Mouse (Mus musculus): Measurements from ENCODE around the gene Tmem104. TPM values are rescaled to one million over a fixed set of nuclear protein-coding genes. Genes with fewer than 3 reads are reported as not detected.

Tmem104 gene
- polyA plus RNA-seq, 1 experiment = 15.5 TPM

GRCm38 (mm10) chr11:115271052-115271451 is 83.8 kb downstream of the Tmem104 start:
- Histone ChIP-seq H3K4me3 (no peak overlapping the region), H3ac (ENCODE audit: control insufficient read depth, insufficient read length) (no peak overlapping the region), H3K27me3 (ENCODE audit: control insufficient read depth, insufficient read depth, insufficient read length) (peaks cover 14% of the 10 kb centered on the region), H3K79me2 (ENCODE audit: control insufficient read depth, insufficient read depth) (no peaks in the 10 kb centered on the region), H3K4me2 (ENCODE audit: low read depth) (no peak overlapping the region), H3K36me3 (ENCODE audit: control insufficient read depth, insufficient read depth) (no peaks in the 10 kb centered on the region)
- TF ChIP-seq SRF (IDR thresholded peaks at IDR 0.05; ENCODE audit: control insufficient read depth, insufficient read length, low read depth) (no peak), E2F4 (IDR thresholded peaks at IDR 0.05; ENCODE audit: insufficient read depth) (no peak), TCF12 (IDR thresholded peaks at IDR 0.05; ENCODE audit: insufficient read depth, poor library complexity, severe bottlenecking) (no peak), REST (IDR thresholded peaks at IDR 0.05; ENCODE audit: insufficient read depth, insufficient read length) (no peak)

- Histone ChIP-seq H3K27me3 (ENCODE audit: control insufficient read depth, insufficient read depth, insufficient read length) (peaks cover 10% of the 10 kb centered on the region), H3K79me2 (ENCODE audit: control insufficient read depth, insufficient read depth) (no peaks in the 10 kb centered on the region)
- no peak for TF ChIP-seq TCF3 (IDR thresholded peaks at IDR 0.05; ENCODE audit: insufficient read length, low read depth)
- TF ChIP-seq CEBPB (IDR thresholded peaks at IDR 0.05; ENCODE audit: insufficient read depth, poor library complexity, severe bottlenecking) = no peak
- TF ChIP-seq REST (IDR thresholded peaks at IDR 0.05; ENCODE audit: insufficient read depth, insufficient read length) = no peak
- TF ChIP-seq E2F4 (IDR thresholded peaks at IDR 0.05; ENCODE audit: insufficient read depth) = no peak
- TF ChIP-seq MYOD1 (IDR thresholded peaks at IDR 0.05; ENCODE audit: control insufficient read depth in 1 of 3, insufficient read length in 2 of 3, low read depth in 2 of 3) = no peak
- TF ChIP-seq MAX (IDR thresholded peaks at IDR 0.05; ENCODE audit: low read depth) = no peak
- TF ChIP-seq MYOG (IDR thresholded peaks at IDR 0.05; ENCODE audit: control insufficient read depth in 1 of 3, insufficient read depth in 1 of 3, insufficient read length in 2 of 3, low read depth in 2 of 3) = no peak
- no peak for TF ChIP-seq POLR2AphosphoS2 (IDR thresholded peaks at IDR 0.05; ENCODE audit: insufficient read length, low read depth)
These were observed 84.2 kb downstream of the Tmem104 start for GRCm38 (mm10) chr11:115271481-115271880.

GRCm38 (mm10) chr11:115272894-115273498 is 85.7 kb downstream of the Tmem104 start:
- Histone ChIP-seq H3ac (ENCODE audit: control insufficient read depth, insufficient read length) (no peak overlapping the region), H3K79me2 (ENCODE audit: control insufficient read depth, insufficient read depth) (no peaks in the 10 kb centered on the region), H3K36me3 (ENCODE audit: control insufficient read depth, insufficient read depth) (no peaks in the 10 kb centered on the region), H3K4me2 (ENCODE audit: low read depth) (no peak overlapping the region), H3K27me3 (ENCODE audit: control insufficient read depth, insufficient read depth, insufficient read length) (no peaks in the 10 kb centered on the region), H3K4me3 (no peak overlapping the region)
- TF ChIP-seq MAX (IDR thresholded peaks at IDR 0.05; ENCODE audit: low read depth) (no peak), POLR2A (IDR thresholded peaks at IDR 0.05; ENCODE audit: insufficient read length, low read depth) (no peak), REST (IDR thresholded peaks at IDR 0.05; ENCODE audit: insufficient read depth, insufficient read length) (no peak), E2F4 (IDR thresholded peaks at IDR 0.05; ENCODE audit: insufficient read depth) (no peak), POLR2AphosphoS2 (IDR thresholded peaks at IDR 0.05; ENCODE audit: insufficient read length, low read depth) (no peak), CEBPB (IDR thresholded peaks at IDR 0.05; ENCODE audit: insufficient read depth, poor library complexity, severe bottlenecking) (no peak), MYOD1 (IDR thresholded peaks at IDR 0.05; ENCODE audit: control insufficient read depth in 1 of 3, insufficient read length in 2 of 3, low read depth in 2 of 3) (no peak), TCF12 (IDR thresholded peaks at IDR 0.05; ENCODE audit: insufficient read depth, poor library complexity, severe bottlenecking) (no peak), SRF (IDR thresholded peaks at IDR 0.05; ENCODE audit: control insufficient read depth, insufficient read length, low read depth) (no peak), MYOG (IDR thresholded peaks at IDR 0.05; ENCODE audit: control insufficient read depth in 1 of 3, insufficient read depth in 1 of 3, insufficient read length in 2 of 3, low read depth in 2 of 3) (no peak), TCF3 (IDR thresholded peaks at IDR 0.05; ENCODE audit: insufficient read length, low read depth) (no peak)

More at GRCm38 (mm10) chr11:115271481-115271880, 84.2 kb downstream of the Tmem104 start:
- Histone ChIP-seq H3K4me3 (no peak overlapping the region), H3K4me2 (ENCODE audit: low read depth) (no peak overlapping the region), H3ac (ENCODE audit: control insufficient read depth, insufficient read length) (no peak overlapping the region), H3K36me3 (ENCODE audit: control insufficient read depth, insufficient read depth) (no peaks in the 10 kb centered on the region)

- TF ChIP-seq E2F4 (IDR thresholded peaks at IDR 0.05; ENCODE audit: insufficient read depth) (no peak), SRF (IDR thresholded peaks at IDR 0.05; ENCODE audit: control insufficient read depth, insufficient read length, low read depth) (no peak), TCF12 (IDR thresholded peaks at IDR 0.05; ENCODE audit: insufficient read depth, poor library complexity, severe bottlenecking) (no peak), MAX (IDR thresholded peaks at IDR 0.05; ENCODE audit: low read depth) (no peak), MYOD1 (IDR thresholded peaks at IDR 0.05; ENCODE audit: control insufficient read depth in 1 of 3, insufficient read length in 2 of 3, low read depth in 2 of 3) (no peak), TCF3 (IDR thresholded peaks at IDR 0.05; ENCODE audit: insufficient read length, low read depth) (no peak)
- Histone ChIP-seq H3K36me3 (ENCODE audit: control insufficient read depth, insufficient read depth) (no peaks in the 10 kb centered on the region), H3K27me3 (ENCODE audit: control insufficient read depth, insufficient read depth, insufficient read length) (no peaks in the 10 kb centered on the region), H3K4me2 (ENCODE audit: low read depth) (no peak overlapping the region), H3ac (ENCODE audit: control insufficient read depth, insufficient read length) (no peak overlapping the region), H3K4me3 (no peak overlapping the region), H3K79me2 (ENCODE audit: control insufficient read depth, insufficient read depth) (no peaks in the 10 kb centered on the region)
These were observed 86.4 kb downstream of the Tmem104 start for GRCm38 (mm10) chr11:115273735-115274134.

GRCm38 (mm10) chr11:115274178-115274577 is 86.9 kb downstream of the Tmem104 start:
- Histone ChIP-seq H3K36me3 (ENCODE audit: control insufficient read depth, insufficient read depth) (no peaks in the 10 kb centered on the region), H3K27me3 (ENCODE audit: control insufficient read depth, insufficient read depth, insufficient read length) (no peaks in the 10 kb centered on the region), H3K79me2 (ENCODE audit: control insufficient read depth, insufficient read depth) (no peaks in the 10 kb centered on the region), H3K4me2 (ENCODE audit: low read depth) (no peak overlapping the region), H3ac (ENCODE audit: control insufficient read depth, insufficient read length) (no peak overlapping the region), H3K4me3 (no peak overlapping the region)
- TF ChIP-seq E2F4 (IDR thresholded peaks at IDR 0.05; ENCODE audit: insufficient read depth) (no peak), TCF12 (IDR thresholded peaks at IDR 0.05; ENCODE audit: insufficient read depth, poor library complexity, severe bottlenecking) (no peak), REST (IDR thresholded peaks at IDR 0.05; ENCODE audit: insufficient read depth, insufficient read length) (no peak), TCF3 (IDR thresholded peaks at IDR 0.05; ENCODE audit: insufficient read length, low read depth) (no peak), CEBPB (IDR thresholded peaks at IDR 0.05; ENCODE audit: insufficient read depth, poor library complexity, severe bottlenecking) (no peak), SRF (IDR thresholded peaks at IDR 0.05; ENCODE audit: control insufficient read depth, insufficient read length, low read depth) (no peak), MYOD1 (IDR thresholded peaks at IDR 0.05; ENCODE audit: control insufficient read depth in 1 of 3, insufficient read length in 2 of 3, low read depth in 2 of 3) (no peak), POLR2A (IDR thresholded peaks at IDR 0.05; ENCODE audit: insufficient read length, low read depth) (no peak), MAX (IDR thresholded peaks at IDR 0.05; ENCODE audit: low read depth) (no peak), USF1 (IDR thresholded peaks at IDR 0.05; ENCODE audit: low read depth) (no peak), MYOG (IDR thresholded peaks at IDR 0.05; ENCODE audit: control insufficient read depth in 1 of 3, insufficient read depth in 1 of 3, insufficient read length in 2 of 3, low read depth in 2 of 3) (no peak), POLR2AphosphoS2 (IDR thresholded peaks at IDR 0.05; ENCODE audit: insufficient read length, low read depth) (no peak)

Data from myocyte (in vitro differentiated cells).